Mouse (Mus musculus): ENCODE results near the gene Tmem51.

Tmem51 gene

DNA sequence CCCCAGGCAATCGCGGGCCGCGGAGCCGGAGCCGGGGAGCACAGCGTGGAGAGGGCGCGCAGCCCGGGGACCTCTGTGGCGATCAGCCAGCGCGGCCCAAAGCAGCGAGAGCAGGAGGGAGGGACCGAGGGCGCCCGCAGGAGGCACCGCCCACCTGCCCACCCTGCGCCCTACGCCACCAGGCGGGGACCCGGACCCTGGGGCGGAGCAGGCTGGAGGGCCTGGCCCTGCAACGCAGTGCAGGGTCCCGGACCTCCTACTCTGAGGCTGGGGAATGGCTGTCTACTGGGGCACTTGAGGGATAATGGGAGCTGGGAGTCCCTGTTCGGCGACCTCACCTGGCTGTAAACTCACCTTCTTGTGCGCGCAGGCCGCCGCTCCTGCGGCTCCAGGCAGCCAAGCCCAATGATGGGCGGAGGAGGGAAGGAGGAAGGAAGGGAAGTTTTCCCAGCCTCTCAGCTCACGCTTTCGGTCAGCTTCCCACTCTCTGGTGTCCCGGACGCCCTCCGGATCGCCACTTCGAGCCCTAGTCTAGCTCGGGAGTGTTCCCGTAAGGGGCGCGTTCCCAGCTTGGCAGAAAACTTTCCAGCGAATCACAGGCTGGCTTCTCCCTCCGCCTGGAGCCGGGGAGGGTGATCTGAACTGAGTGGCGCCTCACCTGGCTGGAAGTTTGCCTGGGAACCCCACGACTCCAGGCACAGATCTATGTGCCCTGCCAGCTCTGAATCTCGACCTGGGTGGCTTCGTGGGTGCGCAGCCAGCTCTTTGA, at the start of gene Tmem51:
Gene Tmem51, minus strand, starts transcription at position 174 of the 769 bp plus-strand sequence.
- peak; percentile 74 to 79 for DNase-seq

DNA sequence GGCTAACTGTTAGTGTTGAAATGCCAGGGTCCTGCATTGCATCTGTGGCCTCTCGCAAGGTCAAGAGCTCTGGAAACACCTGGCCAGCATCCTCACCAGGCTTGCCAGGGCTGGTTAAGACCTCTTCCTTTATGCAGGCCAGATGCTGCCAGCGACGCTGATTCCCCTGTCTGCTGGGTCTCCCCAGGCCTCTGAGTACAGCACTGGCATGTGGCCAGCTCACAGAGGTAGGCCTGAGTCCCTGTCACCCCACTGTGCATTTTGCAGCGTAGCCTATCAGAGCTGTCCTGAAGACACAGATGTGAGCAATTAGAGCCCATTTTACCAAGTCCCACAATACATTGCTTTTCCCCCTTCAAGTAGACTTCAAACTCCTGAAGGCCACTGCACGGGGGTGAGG, 46.1 kb upstream of the Tmem51 start:
- DNase-seq, result no peak

DNA sequence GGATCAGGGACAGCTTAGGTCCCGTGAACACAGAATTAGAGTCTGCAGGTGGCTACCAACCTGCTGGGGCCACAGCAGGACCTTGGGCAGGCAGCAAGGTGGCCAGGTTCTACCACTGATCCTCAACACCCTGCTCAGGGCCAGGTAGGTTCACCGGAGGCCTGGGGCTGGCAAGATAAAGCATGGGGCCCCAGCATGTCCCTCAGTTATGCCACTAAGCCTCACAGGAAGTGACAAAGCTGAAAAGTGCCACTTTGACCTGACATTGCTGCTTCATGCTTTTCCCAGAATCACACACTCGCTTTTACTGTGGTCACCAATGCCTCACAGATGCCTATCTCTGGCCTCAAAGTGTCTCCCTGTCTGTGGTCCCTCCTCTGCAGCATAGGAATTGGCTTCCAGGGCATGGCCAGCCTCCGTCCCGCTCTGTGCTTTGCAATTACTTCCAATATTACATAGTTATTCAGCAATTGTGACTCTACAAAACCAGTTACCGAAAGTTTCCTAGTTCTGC, 43.2 kb upstream of the Tmem51 start:
- no peak for DNase-seq

DNA sequence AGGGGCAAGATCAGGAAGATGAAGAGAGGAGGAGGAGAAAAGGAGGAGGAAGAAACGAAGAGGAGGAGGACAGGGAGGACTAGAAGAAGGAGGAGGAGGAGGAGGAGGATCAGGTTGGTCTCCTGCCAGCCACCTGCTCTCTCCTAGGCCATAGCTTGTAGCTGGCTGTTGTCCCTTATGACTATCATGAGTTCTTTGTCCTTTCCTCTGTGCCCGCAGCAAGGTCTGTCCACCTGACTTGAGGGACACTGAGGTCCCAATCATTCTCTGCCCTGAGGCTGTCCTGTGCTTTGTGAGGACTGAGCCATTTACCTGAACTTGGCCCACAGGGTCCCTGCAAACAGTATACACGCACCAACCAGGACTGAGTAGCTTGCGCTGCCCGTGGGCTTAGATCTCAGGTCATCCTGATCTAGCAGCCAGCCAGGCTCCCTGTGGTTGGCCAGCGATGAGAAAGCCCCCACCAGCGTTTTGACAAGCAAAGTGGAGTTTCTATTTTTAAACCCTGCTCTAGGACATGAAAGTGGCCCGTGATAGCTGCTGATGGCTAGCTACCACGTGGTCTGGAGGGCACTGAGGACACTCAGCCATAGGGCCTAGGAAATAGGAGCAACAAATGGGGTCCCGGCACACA, 42.7 kb upstream of the Tmem51 start:
- DNase-seq, result no peak

DNA sequence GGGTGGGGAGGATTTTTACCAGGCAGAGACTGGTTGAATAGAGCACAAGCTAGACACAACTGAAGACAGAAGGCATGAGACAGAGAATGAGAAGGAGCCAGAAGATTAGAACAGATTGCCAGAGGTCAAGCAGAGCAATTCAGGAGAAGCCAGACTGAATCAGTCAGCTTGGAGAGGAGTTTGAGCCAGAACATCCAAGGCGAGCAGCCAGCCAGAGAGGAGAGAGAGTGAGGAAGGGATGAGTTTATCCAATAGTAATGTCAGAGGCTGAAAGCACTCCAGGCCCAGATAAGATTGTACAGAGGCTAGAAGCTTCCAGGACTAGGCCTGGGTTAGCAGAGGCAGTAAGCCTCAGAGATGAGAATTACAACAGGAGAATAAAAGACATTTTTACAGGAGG, 37.1 kb upstream of the Tmem51 start:
- no peak for DNase-seq

DNA sequence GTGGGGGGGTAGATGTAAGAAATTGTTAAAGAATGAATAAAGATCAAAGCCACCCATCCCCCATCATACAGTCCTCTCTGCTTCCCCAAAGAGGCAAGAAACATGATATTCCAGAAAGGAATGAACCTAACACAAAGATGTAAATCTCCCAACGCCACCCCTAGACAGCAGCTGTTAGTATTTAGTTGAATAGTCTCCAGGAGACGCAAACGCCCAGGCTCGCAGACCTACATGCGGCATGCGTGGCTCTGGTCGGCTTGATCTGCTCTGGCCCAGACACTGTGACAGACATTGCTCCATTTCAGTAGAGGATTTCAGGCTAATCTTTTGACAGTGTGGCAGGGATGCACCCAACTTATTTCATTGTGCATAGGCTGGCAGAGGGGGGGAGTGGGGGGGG, 34.4 kb upstream of the Tmem51 start:
- no peak for DNase-seq

DNA sequence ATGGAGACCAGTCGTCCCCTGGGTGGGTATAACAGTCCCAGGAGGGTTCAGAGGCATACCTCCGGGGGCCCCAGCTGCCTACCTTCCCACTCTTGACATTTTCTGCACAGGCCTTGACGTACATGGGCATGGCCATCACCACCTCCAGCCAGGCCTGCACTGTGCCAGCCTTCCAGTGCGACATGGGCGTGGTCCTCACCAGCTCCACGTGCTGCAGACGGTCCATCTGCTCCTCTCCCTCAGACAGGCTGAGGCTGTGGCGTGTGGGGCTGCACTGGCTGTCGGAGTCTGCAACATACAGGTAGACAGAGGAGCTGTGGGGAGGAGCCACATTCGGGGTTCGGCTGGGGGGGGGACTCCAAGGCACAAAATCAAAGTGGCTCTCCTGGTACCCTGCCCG, 33.9 kb upstream of the Tmem51 start:
- DNase-seq, result no peak

DNA sequence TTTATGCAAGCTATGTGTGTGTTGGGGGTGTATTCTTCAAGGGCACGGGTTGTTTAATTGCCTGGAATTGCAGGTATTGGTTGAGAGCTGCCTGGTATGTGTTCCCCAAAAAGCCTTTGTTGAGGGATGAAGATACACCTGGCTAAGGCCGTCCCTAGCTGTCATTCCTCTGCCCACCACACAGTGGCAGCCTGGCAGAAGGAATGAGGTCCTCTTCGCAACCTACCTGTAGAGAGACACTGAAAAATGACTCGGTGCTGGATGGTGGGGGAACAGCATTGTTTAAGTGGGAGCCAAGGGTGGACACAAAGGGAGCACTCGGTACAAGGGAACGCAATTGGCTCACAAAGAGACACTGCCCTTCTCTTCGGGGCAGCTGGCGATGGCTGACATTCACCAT, 29.2 kb upstream of the Tmem51 start:
- no peak for DNase-seq

DNA sequence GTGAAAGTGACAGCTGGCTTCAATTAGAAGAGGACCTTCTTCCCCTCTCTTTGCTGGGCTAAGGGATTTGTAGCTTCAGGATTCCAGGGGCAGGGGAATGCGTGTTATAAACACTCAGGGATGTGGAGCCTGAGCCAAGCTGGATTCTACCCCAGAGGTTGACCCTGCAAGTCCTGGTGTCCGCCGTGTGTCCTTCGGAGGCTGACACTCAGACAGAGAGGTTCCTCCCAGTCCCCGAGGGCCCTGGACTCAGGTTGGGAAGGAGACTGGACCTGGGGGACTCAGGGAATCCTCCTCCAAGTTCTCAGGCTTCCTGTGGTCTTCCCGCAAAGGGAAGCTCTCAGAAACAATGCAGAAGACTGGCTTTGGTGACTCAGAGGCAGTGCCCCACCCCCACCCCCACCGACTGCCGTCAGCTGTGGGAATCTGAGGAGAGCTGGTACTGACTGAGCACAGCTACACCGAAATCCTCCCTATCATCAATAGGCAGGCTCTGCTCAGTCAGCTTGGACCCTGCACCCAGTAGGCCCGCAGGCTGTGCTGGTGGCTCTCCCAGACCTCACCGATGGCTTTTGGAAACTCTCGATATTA, 19.1 kb upstream of the Tmem51 start:
- DNase-seq, result no peak

DNA sequence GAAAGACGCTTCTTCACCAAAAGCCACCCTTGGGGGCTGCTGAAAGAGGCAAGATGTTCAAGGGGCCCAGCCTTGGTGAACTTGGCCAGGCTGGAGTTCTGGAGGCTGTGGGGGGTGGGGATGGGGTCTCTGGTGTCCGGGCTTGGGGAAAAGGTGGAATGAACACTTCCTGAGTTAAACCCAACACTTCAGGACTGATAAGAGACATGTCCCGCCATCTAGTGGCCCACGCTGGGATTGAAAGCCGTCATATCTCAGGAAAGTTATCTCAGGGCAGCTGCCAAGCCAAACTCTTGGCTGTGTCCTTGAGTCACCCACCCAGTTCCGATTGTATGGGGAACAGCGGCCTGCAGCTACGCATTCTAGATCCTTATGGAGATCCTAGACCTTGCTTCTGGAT, 14.2 kb upstream of the Tmem51 start:
- peak; percentile 86 to 90 for DNase-seq

DNA sequence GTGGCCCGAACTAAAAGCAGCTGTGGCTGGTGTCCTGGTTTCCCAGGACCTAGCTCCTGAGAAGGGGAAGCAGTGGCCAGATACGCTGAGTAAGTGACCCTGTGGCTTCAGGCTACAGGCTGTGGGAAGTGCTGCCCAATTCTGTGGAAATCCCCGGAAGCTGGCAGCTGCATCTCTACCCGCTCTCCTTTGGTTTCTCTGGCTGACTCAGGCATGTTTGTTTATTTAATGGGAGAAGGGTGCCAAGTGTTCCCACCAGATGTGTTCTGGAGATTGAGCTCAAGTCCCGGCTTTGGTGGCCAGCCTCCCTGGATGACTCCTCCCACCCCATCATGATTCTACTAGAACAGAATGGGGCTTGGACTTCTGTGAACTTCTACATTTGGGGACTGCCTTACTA, 13.8 kb upstream of the Tmem51 start:
- peak; percentile 82 to 92 for DNase-seq

DNA sequence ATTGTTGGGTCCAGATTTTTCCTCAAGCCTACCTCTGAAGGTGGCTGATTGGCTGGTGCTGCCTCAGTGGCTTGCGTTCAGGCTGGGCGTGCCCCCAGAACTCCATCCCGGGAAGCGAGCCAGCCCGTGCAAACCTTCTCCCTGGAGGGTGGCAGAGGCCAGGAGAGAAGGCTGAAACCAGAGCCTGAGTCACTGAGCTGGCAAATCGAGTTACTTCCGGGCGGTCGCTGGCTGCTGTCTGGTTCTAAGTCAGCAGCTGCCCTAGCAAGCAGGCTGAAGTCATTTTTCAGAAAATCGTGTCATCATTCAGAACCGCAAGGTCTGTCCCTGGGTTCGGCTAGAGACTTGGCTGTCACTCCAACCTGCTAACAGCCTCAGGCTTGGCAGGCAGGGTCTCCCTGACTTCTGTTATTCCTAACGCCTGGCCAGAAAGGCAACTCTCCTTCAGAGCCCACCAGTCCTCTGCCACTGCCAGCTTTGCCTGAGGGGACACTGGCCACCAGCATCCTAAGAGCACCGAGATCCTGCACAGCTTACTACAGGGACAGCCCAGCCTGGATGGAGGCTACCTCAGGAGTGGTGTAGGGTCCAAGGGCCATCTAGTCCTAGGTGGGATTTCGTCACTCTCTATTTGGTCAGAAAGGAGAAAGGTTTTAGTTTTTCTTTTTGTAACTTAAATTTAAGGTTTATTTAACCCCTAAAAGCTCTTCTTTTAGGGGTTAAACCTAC, 11.6 kb upstream of the Tmem51 start:
- DNase-seq, result peak; percentile 68 to 74

DNA sequence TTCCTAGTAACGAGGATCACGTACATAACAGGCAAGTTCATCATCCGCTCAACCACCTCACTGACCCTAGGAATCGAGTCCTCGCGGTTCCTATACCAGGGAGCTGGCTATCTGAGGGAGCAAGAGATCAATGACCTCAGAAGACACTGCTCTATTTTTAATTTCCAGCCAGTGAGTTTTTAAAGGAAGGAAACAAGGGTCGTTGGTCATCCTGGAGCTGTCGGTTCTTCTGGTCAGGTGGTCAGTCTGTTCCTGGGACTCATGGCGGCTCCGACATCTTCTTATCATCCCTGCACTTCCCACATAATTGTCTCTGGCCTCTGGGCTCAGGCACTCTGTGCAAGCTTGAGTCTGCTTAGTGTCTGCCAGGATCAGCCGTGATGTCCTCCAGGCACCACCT, 10.3 kb upstream of the Tmem51 start:
- no peak for DNase-seq

DNA sequence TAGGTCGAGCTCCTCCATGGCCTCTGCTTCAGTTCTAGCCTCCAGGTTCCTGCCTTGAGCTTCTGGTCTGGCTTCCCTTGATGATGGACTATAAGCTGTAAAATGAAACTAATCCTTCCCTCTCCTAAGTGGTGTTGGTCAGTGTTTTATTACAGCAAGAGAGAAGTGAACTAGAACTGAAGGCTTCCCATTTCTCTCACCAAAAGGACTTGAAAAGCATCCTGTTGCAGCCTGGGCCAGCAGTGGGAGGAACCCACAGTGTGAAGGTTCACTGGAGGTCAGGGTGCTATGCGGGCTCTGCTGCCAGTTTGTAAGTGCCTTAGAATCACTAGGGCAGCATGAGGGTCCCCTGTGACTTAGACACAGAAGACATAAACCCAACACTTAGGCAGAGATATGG, 7.0 kb upstream of the Tmem51 start:
- no peak for DNase-seq

DNA sequence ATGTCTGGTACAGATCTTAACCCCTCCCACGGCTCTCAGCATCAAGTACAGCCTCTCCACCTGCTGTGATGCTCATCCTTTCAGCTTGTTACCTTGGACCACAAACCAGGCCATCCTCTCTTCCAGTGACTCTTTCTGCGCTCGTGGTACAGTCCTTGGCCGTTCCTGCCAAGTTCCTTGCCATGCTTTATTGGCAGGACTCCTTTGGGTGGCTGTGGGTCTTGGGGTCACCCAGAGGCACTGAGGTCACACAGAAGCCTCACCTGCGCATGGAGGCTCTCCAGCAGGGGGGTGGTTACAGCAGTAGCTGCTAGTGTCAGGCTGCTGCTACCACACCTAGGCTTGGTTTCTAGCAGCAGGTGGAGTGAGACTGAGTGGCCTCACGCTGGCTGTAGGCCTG, 5.9 kb upstream of the Tmem51 start:
- DNase-seq, result no peak

DNA sequence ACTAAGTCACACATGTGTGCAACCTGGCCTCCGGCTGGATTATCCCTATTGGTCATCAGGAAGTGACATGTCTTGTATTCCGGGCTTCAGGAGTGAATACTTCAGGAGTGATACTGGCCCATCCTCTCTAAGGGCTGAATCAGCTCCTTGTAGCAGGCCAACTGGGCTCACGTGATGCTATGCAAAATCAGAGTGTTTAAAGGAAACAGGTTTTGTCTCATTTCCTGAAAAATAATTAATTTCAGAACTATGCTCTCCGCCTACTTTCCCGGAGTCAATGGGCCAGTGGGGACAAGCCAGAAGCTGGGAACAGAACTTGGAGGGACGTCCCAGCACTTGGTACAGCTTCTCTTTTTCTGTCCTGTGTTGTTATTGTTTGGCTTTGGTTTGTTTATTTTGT, 4.7 kb upstream of the Tmem51 start:
- no peak for DNase-seq

DNA sequence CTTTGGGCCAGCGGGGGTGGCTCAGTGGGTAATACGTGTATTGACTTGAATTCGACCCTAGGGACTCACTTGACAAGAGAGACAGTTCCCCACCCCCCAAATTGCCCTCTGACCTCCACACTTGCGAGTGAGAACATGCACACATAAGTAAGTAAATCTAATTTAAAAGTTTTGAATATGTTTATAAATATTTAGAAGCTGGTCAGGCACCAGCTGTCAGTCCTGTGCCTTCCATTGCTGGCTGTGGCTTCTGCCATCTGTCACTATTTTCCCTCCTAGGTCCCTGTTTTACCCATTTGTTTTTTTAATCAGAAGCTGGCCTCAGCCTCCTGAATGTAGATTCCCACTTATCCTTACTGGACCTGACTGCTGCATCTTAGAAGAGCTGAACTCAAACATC, 4.3 kb upstream of the Tmem51 start:
- no peak for DNase-seq

DNA sequence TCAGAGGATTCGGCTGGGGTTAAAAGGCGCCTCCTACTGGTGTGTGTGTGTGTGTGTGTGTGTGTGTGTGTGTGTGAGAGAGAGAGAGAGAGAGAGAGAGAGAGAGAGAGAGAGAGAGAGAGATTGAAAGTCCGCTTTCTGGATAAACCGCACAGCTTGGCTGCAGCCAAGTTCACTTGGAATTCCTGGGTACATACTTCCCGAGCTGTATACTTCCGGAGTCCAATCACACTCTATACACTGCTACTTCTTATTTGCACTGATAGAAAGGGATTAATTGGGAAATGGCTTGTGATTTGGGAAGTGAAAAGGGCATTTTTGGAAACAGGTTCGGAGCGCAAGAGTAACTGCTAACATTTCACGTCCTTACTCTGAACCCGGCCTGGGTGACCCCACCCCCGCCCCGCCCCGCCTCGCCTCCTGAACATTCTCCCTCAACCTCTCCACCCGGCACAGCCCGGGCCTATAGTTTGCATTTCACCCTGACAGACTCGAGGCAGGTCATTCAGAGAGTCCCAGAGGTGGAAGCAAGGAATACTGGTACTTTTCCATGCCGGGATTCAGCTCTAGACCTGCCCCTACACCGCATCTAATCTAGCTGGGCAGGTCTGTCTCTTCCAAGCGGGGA, 946 bp upstream of the Tmem51 start:
- no peak for DNase-seq

DNA sequence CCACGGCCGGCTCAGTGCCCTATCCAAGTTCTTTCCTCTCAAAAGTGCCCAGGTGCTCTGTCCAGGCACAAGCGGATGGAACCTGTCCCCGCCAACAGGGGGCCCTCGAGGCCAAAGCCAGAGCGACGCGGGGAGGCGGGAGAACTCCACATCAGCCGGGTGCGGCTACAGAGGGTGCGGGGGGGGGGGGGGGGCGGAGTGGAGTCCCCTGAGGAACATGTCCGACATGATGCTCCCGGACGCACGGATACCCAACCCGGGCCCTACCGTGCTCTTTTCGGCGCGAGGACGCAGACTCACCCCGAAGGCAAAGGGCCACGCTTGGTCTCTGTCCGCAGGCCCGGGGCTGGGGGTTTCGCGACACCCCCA, 358 bp downstream of the Tmem51 start:
- peak; percentile 81 to 88 for DNase-seq

DNA sequence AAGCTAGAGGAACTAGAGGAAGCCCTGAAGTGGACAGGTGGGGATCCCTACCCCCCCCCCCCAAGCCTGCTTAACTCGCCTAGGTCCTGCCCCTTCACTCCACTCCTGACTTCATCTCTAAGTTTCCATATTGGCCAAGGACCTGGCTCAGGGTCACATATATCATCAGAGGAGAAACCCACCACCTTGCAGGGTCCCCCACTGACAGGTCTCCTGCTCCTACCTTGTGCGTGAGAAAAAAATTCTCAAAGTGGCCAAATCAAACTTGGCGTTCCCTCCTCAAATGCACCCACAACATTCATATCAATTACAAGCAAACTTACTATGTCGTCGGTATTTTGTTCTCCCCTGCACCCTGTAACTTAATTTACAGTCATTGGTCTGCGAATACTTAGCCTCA, 911 bp downstream of the Tmem51 start:
- no peak for DNase-seq

DNA sequence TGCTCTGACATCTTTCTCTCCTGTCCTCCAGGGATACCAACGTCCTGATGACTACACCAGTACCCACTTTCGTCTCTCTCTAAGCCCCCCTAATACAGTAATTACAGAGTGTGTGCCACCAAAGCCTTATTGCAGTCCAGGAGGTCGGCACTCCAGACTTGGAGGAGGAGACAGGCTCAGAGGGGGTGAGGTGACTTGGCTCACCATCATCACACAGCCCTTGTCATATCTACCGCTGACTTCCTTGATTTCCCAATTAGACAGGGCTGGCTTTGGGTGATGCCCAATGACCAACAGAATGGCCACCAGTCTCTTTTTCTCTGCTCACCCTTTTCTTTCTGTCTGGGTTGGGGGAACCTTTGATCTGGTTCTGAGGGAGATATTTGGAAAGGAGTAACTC, 1.4 kb downstream of the Tmem51 start:
- DNase-seq, result no peak

DNA sequence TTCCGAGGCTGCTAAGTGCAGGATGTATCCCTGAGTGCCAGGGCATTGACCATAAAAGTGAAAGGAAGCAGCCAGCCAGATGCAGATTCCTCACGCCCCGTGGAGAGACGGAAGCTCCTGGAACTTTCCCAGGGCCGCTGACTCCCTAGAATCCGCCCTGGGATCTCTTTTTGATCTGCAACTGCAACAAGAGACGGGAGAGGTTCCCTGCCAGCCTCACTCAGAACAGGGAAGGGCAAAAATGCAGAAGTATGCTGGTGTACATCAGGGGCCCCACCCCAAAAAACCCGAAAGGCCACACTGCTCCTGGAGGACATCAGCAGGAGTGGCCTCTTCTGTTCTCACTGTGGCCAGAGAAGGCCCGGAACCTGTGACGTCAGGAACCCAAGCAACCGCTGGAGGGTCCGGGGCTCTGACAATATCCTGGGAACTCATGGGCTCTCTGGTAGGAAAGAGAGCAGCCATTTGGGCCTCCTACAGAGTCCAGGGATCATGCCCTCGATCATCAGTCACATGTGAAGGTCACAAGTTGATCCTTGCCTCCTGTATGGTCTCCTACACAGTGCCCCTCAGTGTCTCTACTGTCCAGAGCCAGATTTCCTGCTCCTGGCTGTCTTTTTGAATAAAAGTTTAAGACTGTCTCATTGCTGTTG, 2.3 kb downstream of the Tmem51 start:
- DNase-seq, result peak; percentile 56 to 67
